Mouse (Mus musculus) embryonic fibroblast, embryonic 13.5 days (primary cell): Measurements from ENCODE around the gene Tspyl2. TPM values are rescaled to one million over a fixed set of nuclear protein-coding genes. Genes with fewer than 3 reads are reported as not detected.

Experiments
- H3K27ac ChIP-seq: 2 replicates; pipeline ENCODE4 v1.5.1; 2012; ENCODE audit warnings: low read length, control low read depth, inconsistent platforms; ENCODE audit not compliant: insufficient read depth
- H3K4me1 ChIP-seq: 2 replicates; pipeline ENCODE4 v1.6.1; 2011; ENCODE audit warnings: low read length; ENCODE audit not compliant: control insufficient read depth, insufficient read depth
- H3K4me3 ChIP-seq: 2 replicates; pipeline ENCODE4 v1.5.1; 2011; ENCODE audit warnings: mild to moderate bottlenecking, control low read depth, low read length; ENCODE audit not compliant: insufficient read depth
- CTCF ChIP-seq: IDR thresholded peaks from 2 replicates; pipeline ENCODE4 v1.5.1; 2011; ENCODE audit warnings: mild to moderate bottlenecking, control low read depth, low read length, moderate library complexity, borderline replicate concordance; ENCODE audit not compliant: insufficient read depth
- POLR2A ChIP-seq: IDR thresholded peaks from 2 replicates; pipeline ENCODE4 v1.6.1; 2011; ENCODE audit warnings: low read depth, mild to moderate bottlenecking, control low read depth, low read length, moderate library complexity
- polyA plus RNA-seq: library from polyadenylated mRNA; stranded (reverse); fragments of >200 nt; gene quantifications from 2 replicates; pipeline ENCODE4 v1.2.4, GENCODE M21; 2011; ENCODE audit warnings: low read depth; ENCODE audit not compliant: missing spikeins, insufficient read length

The Tspyl2 gene
- polyA plus RNA-seq, result 36.1 and 38.6 TPM in 2 replicates

- Histone ChIP-seq H3K27ac (peak within 1 kb of the TSS; percentile 87), H3K4me3 (peak within 1 kb of the TSS; percentile 69), H3K4me1 (peaks cover 6% of the 10 kb centered on the region; the same call in 1 of the 2 replicates)
- TF ChIP-seq POLR2A, result peak; percentile 97
- TF ChIP-seq CTCF, result no peak
Measured at GRCm38 (mm10) chrX:152342358-152342901, at the start of gene Tspyl2. Gene Tspyl2, minus strand, starts transcription at chrX:152342425.

- TF ChIP-seq POLR2A, result peak; percentile 54
- TF ChIP-seq CTCF, result no peak
- H3K4me1 ChIP-seq, result no peaks in the 10 kb centered on the region
- no peak within 1 kb of the TSS for H3K27ac ChIP-seq
- peak within 1 kb of the TSS; percentile 77 for H3K4me3 ChIP-seq
Measured at GRCm38 (mm10) chrX:152368397-152369273, 26.4 kb upstream of the Tspyl2 start, which contains the start of gene Gpr173. Gene Gpr173, minus strand, starts transcription at chrX:152368704.

- H3K27ac ChIP-seq, result no peak overlapping the region
- TF ChIP-seq POLR2A, result no peak
- TF ChIP-seq CTCF, result no peak
Measured at GRCm38 (mm10) chrX:152368054-152368396, 25.8 kb upstream of the Tspyl2 start.

GRCm38 (mm10) chrX:152366418-152366817 is 24.2 kb upstream of the Tspyl2 start:
- Histone ChIP-seq H3K4me3 (no peak overlapping the region), H3K4me1 (no peaks in the 10 kb centered on the region), H3K27ac (no peak overlapping the region)
- TF ChIP-seq CTCF, result no peak
- no peak for TF ChIP-seq POLR2A

More at GRCm38 (mm10) chrX:152368054-152368396, 25.8 kb upstream of the Tspyl2 start:
- Histone ChIP-seq H3K4me1 (no peaks in the 10 kb centered on the region), H3K4me3 (peak overlapping the region; percentile 77)

GRCm38 (mm10) chrX:152352553-152353153 is 10.4 kb upstream of the Tspyl2 start:
- TF ChIP-seq CTCF, result no peak
- TF ChIP-seq POLR2A, result no peak

GRCm38 (mm10) chrX:152347041-152347440 is 4.8 kb upstream of the Tspyl2 start:
- Histone ChIP-seq H3K27ac (no peak overlapping the region), H3K4me1 (no peaks in the 10 kb centered on the region), H3K4me3 (no peak overlapping the region)
- TF ChIP-seq CTCF (no peak), POLR2A (no peak)

More at GRCm38 (mm10) chrX:152352553-152353153, 10.4 kb upstream of the Tspyl2 start:
- Histone ChIP-seq H3K4me1 (no peaks in the 10 kb centered on the region), H3K27ac (no peak overlapping the region), H3K4me3 (no peak overlapping the region)

GRCm38 (mm10) chrX:152346587-152346986 is 4.4 kb upstream of the Tspyl2 start:
- Histone ChIP-seq H3K27ac (no peak overlapping the region), H3K4me3 (no peak overlapping the region), H3K4me1 (no peaks in the 10 kb centered on the region)
- TF ChIP-seq CTCF, result no peak
- no peak for TF ChIP-seq POLR2A

- TF ChIP-seq CTCF, result no peak
- no peak for TF ChIP-seq POLR2A
- H3K27ac ChIP-seq, result peak overlapping the region; percentile 87
- H3K4me1 ChIP-seq, result peaks cover 2% of the 10 kb centered on the region; the same call in 1 of the 2 replicates
- peak overlapping the region; percentile 16; the same call in 1 of the 2 replicates for H3K4me3 ChIP-seq
Measured at GRCm38 (mm10) chrX:152342903-152343302, 678 bp upstream of the Tspyl2 start.

GRCm38 (mm10) chrX:152341496-152341895 is 729 bp downstream of the Tspyl2 start:
- peak overlapping the region; percentile 69 for H3K4me3 ChIP-seq
- TF ChIP-seq CTCF (no peak), POLR2A (no peak)
- peaks cover 8% of the 10 kb centered on the region; the same call in 1 of the 2 replicates for H3K4me1 ChIP-seq
- no peak overlapping the region for H3K27ac ChIP-seq
